In the genomic region with DNA sequence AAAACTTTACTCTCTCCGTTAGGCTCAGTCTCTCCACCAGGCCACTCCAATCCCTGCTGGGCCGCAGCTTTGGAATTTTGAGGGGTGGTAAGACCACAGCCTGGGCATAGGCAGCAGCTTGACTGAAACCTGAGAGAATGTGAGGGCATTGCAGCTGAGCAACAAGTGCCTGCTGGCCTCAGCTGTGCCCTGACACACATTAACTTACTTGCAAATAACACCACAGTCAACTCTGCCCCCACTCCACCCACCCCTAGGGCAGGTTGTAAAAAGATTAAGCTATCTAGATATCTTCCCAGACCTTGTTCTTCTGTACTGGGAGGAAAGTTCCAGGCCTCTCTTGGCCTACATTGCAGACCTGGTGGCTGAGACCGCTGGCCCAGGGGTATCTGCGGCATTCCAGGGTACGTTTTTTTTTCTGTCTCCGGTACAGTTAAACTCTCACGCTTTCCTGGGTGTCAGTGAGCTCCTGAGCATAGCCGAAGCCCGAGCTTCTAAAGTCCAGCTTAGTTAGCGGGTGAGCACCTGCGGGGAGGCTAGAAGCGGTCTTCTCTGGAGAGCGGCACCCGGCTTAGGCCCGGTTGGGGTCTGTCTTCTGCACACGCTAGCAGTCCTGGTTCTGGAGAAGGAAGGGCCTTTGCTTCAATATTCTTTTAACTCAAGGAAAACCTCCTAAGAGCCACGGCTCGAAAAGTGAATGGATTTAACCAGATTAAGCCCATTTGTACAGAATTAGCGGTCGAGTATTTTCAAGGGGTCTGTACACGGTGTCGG, we compare ENCODE assay signal across 12 mouse cellular contexts. TPM values are rescaled to one million over a fixed set of nuclear protein-coding genes. Genes with fewer than 3 reads are reported as not detected.
A peak's percentile ranks its signal among the peaks of the same experiment; 100 is the strongest.
DNase-seq lines count a peak whose midpoint lies in the region; ATAC-seq lines count a peak whose summit lies in the region.
"Had no signal": no experiment of that assay in that cellular context is flagged by ENCODE, and none has a peak within 500 bp of the region (broad histone marks: within the 10 kb centered on the region; RNA-seq: fewer than 3 reads in every experiment).

No protein-coding gene starts in this region.

- no peak overlapping the region for H3K4me3 ChIP-seq in kidney, embryonic 16.5 days (ENCODE audit: low read length)
- H3K4me3 ChIP-seq in hindbrain, embryonic 10.5 days, result peak overlapping the region; percentile 77
- peak overlapping the region; percentile 44 for H3K4me3 ChIP-seq in neural tube, embryonic 15.5 days (replicated peaks)

- H3K27ac ChIP-seq in kidney, embryonic 16.5 days (ENCODE audit: low read length), result no peak overlapping the region
- peak overlapping the region; percentile 94 for H3K27ac ChIP-seq in hindbrain, embryonic 10.5 days
- H3K27ac ChIP-seq in neural tube, embryonic 15.5 days (replicated peaks), result peak overlapping the region; percentile 61; the same call in 1 of the 2 replicates
- H3K27ac ChIP-seq: heart, embryonic 15.5 days; limb, embryonic 15.5 days had no signal

- H3K27me3 ChIP-seq in kidney, embryonic 16.5 days (ENCODE audit: insufficient read depth, low read length), result peaks cover 98% of the 10 kb centered on the region
- peaks cover 88% of the 10 kb centered on the region for H3K27me3 ChIP-seq in hindbrain, embryonic 10.5 days (ENCODE audit: insufficient read depth, poor library complexity, severe bottlenecking)
- H3K27me3 ChIP-seq in neural tube, embryonic 15.5 days (replicated peaks), result peaks cover 59% of the 10 kb centered on the region

- H3K4me1 ChIP-seq in kidney, embryonic 16.5 days (ENCODE audit: insufficient read depth, low read length), result peaks cover 35% of the 10 kb centered on the region
- peaks cover 72% of the 10 kb centered on the region for H3K4me1 ChIP-seq in hindbrain, embryonic 10.5 days (replicated peaks)
- H3K4me1 ChIP-seq in neural tube, embryonic 15.5 days, result peaks cover 61% of the 10 kb centered on the region

- H3K4me2 ChIP-seq in kidney, embryonic 16.5 days (replicated peaks; ENCODE audit: low read depth, low read length), result no peak overlapping the region
- peak overlapping the region; percentile 87 for H3K4me2 ChIP-seq in neural tube, embryonic 15.5 days

- peak; percentile 51 for DNase-seq in kidney, adult 11 months
- DNase-seq in hindbrain, embryonic 10.5 days (ENCODE audit: low spot score), result peak; percentile 57
- peak; percentile 34 to 51 for DNase-seq in kidney, postnatal 4 days
- DNase-seq in right cerebral cortex, postnatal 10 days (ENCODE audit: low spot score in 2 of 2), result no peak
- no peak for DNase-seq in gastrocnemius, postnatal 14 days

- H3K9ac ChIP-seq in kidney, embryonic 16.5 days (replicated peaks; ENCODE audit: low read length), result no peak overlapping the region
- peak overlapping the region; percentile 47; the same call in 1 of the 2 replicates for H3K9ac ChIP-seq in neural tube, embryonic 15.5 days (replicated peaks)
- H3K9ac ChIP-seq: heart, embryonic 15.5 days; limb, embryonic 15.5 days had no signal

- intact Hi-C loops in gastrocnemius, postnatal 14 days (cut with DNase I; ENCODE audit: low total_unique reads), result no loop called here

- 7% methylated on average over 22 of the region's 22 CpGs for WGBS in kidney, embryonic 16.5 days
- WGBS in hindbrain, embryonic 10.5 days, result 2% methylated on average over 22 of the region's 22 CpGs
- 8% methylated on average over 22 of the region's 22 CpGs for WGBS in neural tube, embryonic 15.5 days

- no peaks in the 10 kb centered on the region for H3K36me3 ChIP-seq in kidney, embryonic 16.5 days (ENCODE audit: insufficient read depth, low read length)
- peaks cover 19% of the 10 kb centered on the region for H3K36me3 ChIP-seq in hindbrain, embryonic 10.5 days
- no peaks in the 10 kb centered on the region for H3K36me3 ChIP-seq in neural tube, embryonic 15.5 days
- H3K36me3 ChIP-seq: heart, embryonic 15.5 days; limb, embryonic 15.5 days had no signal

- no peaks in the 10 kb centered on the region for H3K9me3 ChIP-seq in kidney, embryonic 16.5 days (ENCODE audit: low read length)
- H3K9me3 ChIP-seq in hindbrain, embryonic 10.5 days, result no peaks in the 10 kb centered on the region
- no peaks in the 10 kb centered on the region for H3K9me3 ChIP-seq in neural tube, embryonic 15.5 days (replicated peaks)
- H3K9me3 ChIP-seq: heart, embryonic 15.5 days; limb, embryonic 15.5 days had no signal

- ATAC-seq in kidney, embryonic 16.5 days (ENCODE audit: low FRiP score, low TSS enrichment), result no peak
- ATAC-seq in neural tube, embryonic 15.5 days (ENCODE audit: low FRiP score), result no peak
- no peak for ATAC-seq in frontal cortex, adult (ENCODE audit: low TSS enrichment)
- ATAC-seq: activated CD4-positive, CD25-positive, alpha-beta regulatory T cell, adult 4 months had no signal

RNA-seq across cellular contexts. Expression of gene Rfx4, which starts 1.8 kb away (rescaled TPM):
- 0.20 and 0.33 TPM in 2 replicates for polyA plus RNA-seq in kidney, embryonic 16.5 days (2015; fragmentation: Nextera tagmentation; extraction: Ambion mirVana)
- 49.2 and 66.6 TPM in 2 replicates for polyA plus RNA-seq in hindbrain, embryonic 10.5 days (2016; fragmentation: Nextera tagmentation; extraction: Ambion mirVana)
- 15.9 and 16.6 TPM in 2 replicates for polyA plus RNA-seq in neural tube, embryonic 15.5 days (2015; fragmentation: Nextera tagmentation; extraction: Ambion mirVana)
- total RNA-seq in gastrocnemius, postnatal 14 days (2021), result under 1 TPM in 1 of 2 experiments, not detected in 1; 0.06 TPM
- polyA plus RNA-seq: activated CD4-positive, CD25-positive, alpha-beta regulatory T cell, adult 4 months; heart, embryonic 15.5 days; stomach, embryonic 16.5 days had no signal

Comparison
In these comparisons a context has a peak if more than half of its experiments do, and no peak if none do; other contexts are left out.
1. DNase-seq: peak in kidney, adult 11 months (single experiment), hindbrain, embryonic 10.5 days (single experiment) and kidney, postnatal 4 days (2 of 2); none in right cerebral cortex, postnatal 10 days (0 of 2) and gastrocnemius, postnatal 14 days (single experiment).
2. RNA of gene Rfx4, which starts 1.8 kb away (polyA plus RNA-seq): 49.2 to 66.6 TPM in hindbrain, embryonic 10.5 days and 15.9 to 16.6 TPM in neural tube, embryonic 15.5 days; 0.20 to 0.33 TPM in kidney, embryonic 16.5 days; every median in the first group is over 10 times any median in the second.